8 mouse cellular contexts compared by ENCODE assay signal in the genomic region with DNA sequence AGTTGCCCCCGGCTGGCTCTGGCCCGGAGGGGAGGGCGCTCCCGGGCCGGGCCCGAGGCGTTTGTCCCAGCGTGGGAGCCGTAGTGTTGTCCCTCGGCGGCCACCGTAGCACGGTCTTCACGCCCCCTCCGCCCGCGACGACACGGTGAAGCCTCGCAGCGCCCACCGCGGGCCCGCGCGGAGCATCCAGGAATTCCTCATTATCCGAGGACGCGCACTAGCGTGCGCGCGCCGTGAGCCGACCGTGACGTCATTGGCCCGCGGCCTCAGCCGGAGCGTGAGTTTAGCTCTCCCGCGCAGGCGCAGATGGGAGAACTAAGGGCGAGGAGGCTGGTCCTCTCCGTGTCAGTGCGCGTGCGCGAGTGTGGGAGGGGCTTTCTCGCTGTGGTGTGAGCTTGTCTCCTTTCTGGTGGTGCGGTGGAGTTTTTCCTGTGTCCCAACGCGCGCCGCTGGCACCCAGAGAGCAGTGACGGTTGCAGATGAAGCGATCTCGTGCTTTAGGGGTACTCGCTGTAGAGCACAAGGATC. TPM values are rescaled to one million over a fixed set of nuclear protein-coding genes. Genes with fewer than 3 reads are reported as not detected.
DNase-seq lines count a peak whose midpoint lies in the region; ATAC-seq and TF ChIP-seq lines count a peak whose summit lies in the region.

No protein-coding gene starts in this region.

- peak; percentile 99 for DNase-seq in gastrocnemius, adult 8-10 months (ENCODE audit: low spot score in 2 of 2)
- DNase-seq in hindlimb bud, embryonic 11.5 days (ENCODE audit: extremely low spot score, low read depth, low spot score) = peak; percentile 97
- peak; percentile 99 for DNase-seq in left cerebral cortex, adult 8-10 months (ENCODE audit: low spot score in 2 of 2)
- peak; percentile 100 for DNase-seq in right cerebral cortex, postnatal 10 days (ENCODE audit: low spot score in 2 of 2)
- DNase-seq in urinary bladder, postnatal 25 days (ENCODE audit: low spot score) = peak; percentile 100

- H3K9me3 ChIP-seq in megakaryocyte, embryonic 14.5 days = no peaks in the 10 kb centered on the region

- H3K4me3 ChIP-seq in cortical plate, adult 2 months (ENCODE audit: insufficient read depth, low read length) = peak overlapping the region; percentile 91
- H3K4me3 ChIP-seq in megakaryocyte, embryonic 14.5 days (replicated peaks) = peak overlapping the region; percentile 100

- H3K36me3 ChIP-seq in megakaryocyte, embryonic 14.5 days (replicated peaks; ENCODE audit: low read length) = peaks cover 49% of the 10 kb centered on the region

- no peak for TF ChIP-seq CTCF in cortical plate, adult 2 months (IDR thresholded peaks at IDR 0.05; ENCODE audit: extremely low read depth, insufficient read depth, low read length)

- H3K4me1 ChIP-seq in cortical plate, adult 2 months (ENCODE audit: control insufficient read depth, insufficient read depth, low read length) = peaks cover 3% of the 10 kb centered on the region; the same call in 1 of the 2 replicates
- H3K4me1 ChIP-seq in megakaryocyte, embryonic 14.5 days = peaks cover 71% of the 10 kb centered on the region

- no peaks in the 10 kb centered on the region for H3K27me3 ChIP-seq in megakaryocyte, embryonic 14.5 days (replicated peaks)

- peak; percentile 86 for ATAC-seq in activated CD4-positive, CD25-positive, alpha-beta regulatory T cell, adult 4 months

- peak; percentile 94 for TF ChIP-seq POLR2A in cortical plate, adult 2 months (IDR thresholded peaks at IDR 0.05; ENCODE audit: extremely low read depth, insufficient read depth, low read length)

- peak overlapping the region; percentile 79 for H3K27ac ChIP-seq in cortical plate, adult 2 months (ENCODE audit: insufficient read depth, low read length)

RNA-seq across cellular contexts. Expression of gene Nacc2, which starts 17.3 kb away (rescaled TPM):
- polyA plus RNA-seq in activated CD4-positive, CD25-positive, alpha-beta regulatory T cell, adult 4 months (2017; shearing (Covaris generic)) = 1 to 10 TPM; 1.1 to 1.3 TPM
- polyA plus RNA-seq in cortical plate, adult 2 months (2012; rRNA removed) = 46.9 and 53.6 TPM in 2 replicates
- total RNA-seq in gastrocnemius, adult 8-10 months (2022) = 10 to 100 TPM; 20.9 to 25.5 (median 22.8) TPM
- 10 to 100 TPM; 82.0 to 82.9 (median 82.7) TPM for total RNA-seq in left cerebral cortex, adult 8-10 months (2022)
- polyA plus RNA-seq in megakaryocyte, embryonic 14.5 days (2012; ENCODE audit: insufficient read depth, low replicate concordance) = 63.1 and 124 TPM in 2 replicates

Comparison
In these comparisons a context has a peak if more than half of its experiments do, and no peak if none do; other contexts are left out.
1. Peak in every context shown above with its lines: DNase-seq, ATAC-seq, H3K4me3 ChIP-seq and H3K27ac ChIP-seq.
2. RNA of gene Nacc2, which starts 17.3 kb away (polyA plus RNA-seq): 63.1 to 124 TPM in megakaryocyte, embryonic 14.5 days and 46.9 to 53.6 TPM in cortical plate, adult 2 months; 1.1 to 1.3 TPM in activated CD4-positive, CD25-positive, alpha-beta regulatory T cell, adult 4 months; every median in the first group is over 10 times any median in the second.